Mouse (Mus musculus) heart, embryonic 15.5 days (tissue): ENCODE measurements around the gene Gm49405. TPM values are rescaled to one million over a fixed set of nuclear protein-coding genes. Genes with fewer than 3 reads are reported as not detected.
"Not testable (repeated sequence)": the region's sequence is repeated elsewhere in the genome, so short reads cannot be mapped to it uniquely, and the experiment has no call there.

Source experiments
- ATAC-seq: fragments of 200-750 bp; cut with Nextera tagmentation; replicated peaks from 2 replicates; pipeline ENCODE4 v1.8.0; 2017; ENCODE audit warnings: low read depth, moderate TSS enrichment; ENCODE audit not compliant: insufficient number of reproducible peaks, insufficient read depth, low FRiP score
- H3K27ac ChIP-seq: fragments of 300-500 bp; sonication (generic); 2 replicates; pipeline ENCODE4 v1.5.1; 2015; ENCODE audit warnings: mild to moderate bottlenecking, inconsistent platforms
- H3K27me3 ChIP-seq: fragments of 300-500 bp; sonication (generic); 2 replicates; pipeline ENCODE4 v1.6.1; 2015; ENCODE audit warnings: inconsistent platforms
- H3K36me3 ChIP-seq: fragments of 300-500 bp; sonication (generic); 2 replicates; pipeline ENCODE4 v1.6.1; 2015; ENCODE audit warnings: mild to moderate bottlenecking, inconsistent platforms
- H3K4me1 ChIP-seq: fragments of 300-500 bp; sonication (generic); replicated peaks from 2 replicates; pipeline ENCODE4 v1.6.1; 2015; ENCODE audit warnings: inconsistent platforms
- H3K4me2 ChIP-seq: fragments of 300-500 bp; sonication (generic); 2 replicates; pipeline ENCODE4 v1.6.1; 2015; ENCODE audit warnings: inconsistent platforms, mild to moderate bottlenecking, moderate library complexity
- H3K4me3 ChIP-seq: fragments of 300-500 bp; sonication (generic); 2 replicates; pipeline ENCODE4 v1.5.1; 2015; ENCODE audit warnings: mild to moderate bottlenecking, inconsistent platforms
- H3K9ac ChIP-seq: fragments of 300-500 bp; sonication (generic); 2 replicates; pipeline ENCODE4 v1.6.1; 2015; ENCODE audit warnings: mild to moderate bottlenecking, inconsistent platforms
- H3K9me3 ChIP-seq: fragments of 300-500 bp; sonication (generic); replicated peaks from 2 replicates; pipeline ENCODE4 v1.6.1; 2016; ENCODE audit warnings: inconsistent platforms
- WGBS: fragments of 180-500 bp; shearing (Covaris S2); methylation state at CpG from one replicate; pipeline ENCODE4 v1.1.7; 2015; ENCODE audit warnings: mixed read lengths; 5-methylcytosine and 5-hydroxymethylcytosine counted together
- polyA plus RNA-seq: library from polyadenylated mRNA; unstranded; fragments of >200 nt; fragmentation: Nextera tagmentation; extraction: Ambion mirVana; gene quantifications from 2 replicates; pipeline ENCODE4 v1.2.1, GENCODE M21; 2015

Gene Gm49405
- polyA plus RNA-seq, 1 experiment from 2014 or later, result 4.5 TPM

DNA sequence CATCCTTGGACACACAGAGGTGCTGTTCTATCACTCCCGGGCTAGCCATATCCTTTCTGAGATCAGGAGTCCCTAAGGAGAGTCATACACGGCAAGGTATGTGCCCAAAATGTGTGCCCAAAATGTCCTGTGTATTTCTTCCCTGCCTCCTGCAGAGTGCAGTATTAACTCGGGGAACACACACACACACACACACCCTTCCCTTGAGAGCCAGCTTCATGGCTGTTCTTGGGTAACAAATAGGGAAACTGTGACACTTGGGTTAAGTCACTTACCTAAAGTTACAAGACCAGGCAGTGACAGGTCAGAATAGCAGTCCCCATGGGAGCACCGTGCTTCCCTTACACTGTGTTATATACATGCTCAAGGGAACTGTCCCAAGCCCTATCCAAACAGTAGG lies 36.4 kb upstream of the Gm49405 start:
- no peak for ATAC-seq
- 62% methylated on average over 4 of the region's 4 CpGs for WGBS
- H3K4me1 ChIP-seq, result peaks cover 5% of the 10 kb centered on the region
- H3K9me3 ChIP-seq, result no peaks in the 10 kb centered on the region
- no peak overlapping the region for H3K4me3 ChIP-seq
- H3K4me2 ChIP-seq, result no peak overlapping the region
- no peaks in the 10 kb centered on the region for H3K27me3 ChIP-seq
- H3K9ac ChIP-seq, result no peak overlapping the region
- H3K27ac ChIP-seq, result no peak overlapping the region
- no peaks in the 10 kb centered on the region for H3K36me3 ChIP-seq

GRCm38 (mm10) chr19:3966330-3967075 lies 33.9 kb upstream of the Gm49405 start:
- no peaks in the 10 kb centered on the region for H3K36me3 ChIP-seq
- H3K9ac ChIP-seq, result no peak overlapping the region
- H3K27me3 ChIP-seq, result 0 out of 2 replicates have a peak, but pooled peaks cover 2% of the 10 kb centered on the region
- no peak overlapping the region for H3K27ac ChIP-seq
- H3K4me3 ChIP-seq, result no peak overlapping the region
- no peak for ATAC-seq
- no peak overlapping the region for H3K4me2 ChIP-seq
- WGBS, result 67% methylated on average over 11 of the region's 11 CpGs
- H3K9me3 ChIP-seq, result no peaks in the 10 kb centered on the region
- H3K4me1 ChIP-seq, result peaks cover 5% of the 10 kb centered on the region

DNA sequence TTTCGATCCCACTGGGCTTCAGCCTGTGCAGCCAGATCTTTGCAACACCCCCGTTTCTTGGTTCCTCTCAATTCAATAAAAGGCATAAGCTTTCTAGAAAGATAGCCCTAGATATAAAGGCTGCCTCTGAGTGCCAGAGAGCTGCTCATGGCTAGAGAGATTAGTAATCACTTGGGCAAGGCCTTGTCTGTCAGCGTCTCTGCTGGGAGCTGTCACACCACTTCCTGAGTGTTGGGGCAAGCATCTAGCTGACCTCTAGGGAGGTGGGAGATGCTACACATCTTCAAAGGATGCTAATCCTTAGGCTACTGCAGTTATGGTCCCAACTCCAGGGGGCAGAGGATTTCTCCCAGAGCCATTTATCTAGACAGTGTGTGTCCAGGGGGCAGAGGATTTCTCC lies 33.2 kb upstream of the Gm49405 start:
- no peak for ATAC-seq
- Histone ChIP-seq H3K27ac (no peak overlapping the region), H3K4me1 (peaks cover 5% of the 10 kb centered on the region), H3K9me3 (no peaks in the 10 kb centered on the region), H3K4me2 (no peak overlapping the region), H3K4me3 (no peak overlapping the region), H3K9ac (no peak overlapping the region), H3K27me3 (0 out of 2 replicates have a peak, but pooled peaks cover 2% of the 10 kb centered on the region), H3K36me3 (no peaks in the 10 kb centered on the region)
- WGBS, result 33% methylated on average over 3 of the region's 3 CpGs

GRCm38 (mm10) chr19:3972229-3972628 lies 28.2 kb upstream of the Gm49405 start, which contains the start of gene Aldh3b2:
TSS of gene Aldh3b2 (plus strand) at chr19:3972328.
- Histone ChIP-seq H3K4me2 (no peak within 1 kb of the TSS), H3K27ac (no peak within 1 kb of the TSS), H3K36me3 (no peaks in the 10 kb centered on the region), H3K27me3 (0 out of 2 replicates have a peak, but pooled peaks cover 2% of the 10 kb centered on the region), H3K4me3 (no peak within 1 kb of the TSS), H3K9ac (no peak within 1 kb of the TSS), H3K4me1 (peaks cover 5% of the 10 kb centered on the region), H3K9me3 (no peaks in the 10 kb centered on the region)
- WGBS, result 48% methylated on average over 9 of the region's 9 CpGs
- ATAC-seq, result no peak

GRCm38 (mm10) chr19:3974608-3975007 lies 25.8 kb upstream of the Gm49405 start:
- 61% methylated on average over 6 of the region's 6 CpGs for WGBS
- not testable (repeated sequence) for H3K4me2 ChIP-seq, H3K9ac ChIP-seq, H3K4me3 ChIP-seq, H3K36me3 ChIP-seq, H3K27me3 ChIP-seq, H3K4me1 ChIP-seq, H3K27ac ChIP-seq, ATAC-seq, H3K9me3 ChIP-seq

DNA sequence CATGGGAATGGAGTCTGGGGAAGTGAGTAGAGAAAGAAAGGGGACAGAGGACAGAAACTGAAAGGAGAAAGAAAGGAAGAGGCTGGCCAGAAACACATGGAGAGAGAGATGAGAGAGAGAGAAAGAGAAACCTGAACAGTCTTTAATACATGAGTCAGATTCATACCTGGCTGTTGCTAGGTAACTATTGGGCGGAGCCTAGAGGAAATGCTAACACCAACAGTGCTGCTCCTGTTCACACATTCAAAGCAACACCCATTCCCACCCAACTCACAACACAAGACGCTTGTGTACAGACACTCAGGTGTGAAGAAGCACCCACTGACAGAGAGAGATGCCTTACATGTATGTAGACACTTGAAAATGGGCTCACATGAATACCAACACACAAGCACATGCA lies 24.6 kb upstream of the Gm49405 start:
- Histone ChIP-seq H3K4me1 (no peaks in the 10 kb centered on the region; the same call in 1 of the 2 replicates), H3K9me3 (no peaks in the 10 kb centered on the region), H3K27ac (no peak overlapping the region), H3K36me3 (no peaks in the 10 kb centered on the region), H3K9ac (no peak overlapping the region), H3K4me3 (no peak overlapping the region), H3K4me2 (no peak overlapping the region), H3K27me3 (peaks cover 5% of the 10 kb centered on the region; the same call in 1 of the 2 replicates)
- WGBS, result 72% methylated on average over 2 of the region's 2 CpGs
- ATAC-seq, result no peak

DNA sequence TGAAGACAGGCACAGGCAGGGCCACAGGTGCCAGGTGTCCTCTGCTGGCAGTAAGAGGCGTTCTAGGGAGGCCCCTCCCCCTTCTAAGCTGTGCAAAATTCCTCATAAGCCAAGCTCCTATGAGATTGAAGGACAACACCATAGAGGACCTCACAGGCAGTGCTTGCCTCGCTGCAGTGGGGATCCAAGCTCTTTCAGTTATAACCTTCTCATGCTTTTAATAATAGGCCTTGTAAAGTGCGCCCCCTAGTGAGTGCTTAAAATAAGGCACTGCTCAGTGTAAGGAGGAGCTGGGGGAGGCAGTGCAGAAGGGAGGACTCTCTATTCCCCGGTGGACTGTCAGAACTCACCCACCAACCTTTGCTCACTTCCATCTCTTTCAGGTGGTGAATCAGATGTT lies 20.1 kb upstream of the Gm49405 start:
- Histone ChIP-seq H3K4me3 (no peak overlapping the region), H3K27me3 (peaks cover 6% of the 10 kb centered on the region; the same call in 1 of the 2 replicates), H3K27ac (no peak overlapping the region), H3K9ac (no peak overlapping the region), H3K4me2 (no peak overlapping the region), H3K9me3 (no peaks in the 10 kb centered on the region), H3K36me3 (no peaks in the 10 kb centered on the region), H3K4me1 (peaks cover 8% of the 10 kb centered on the region)
- ATAC-seq, result peak; percentile 44
- 15% methylated on average over 4 of the region's 4 CpGs for WGBS

DNA sequence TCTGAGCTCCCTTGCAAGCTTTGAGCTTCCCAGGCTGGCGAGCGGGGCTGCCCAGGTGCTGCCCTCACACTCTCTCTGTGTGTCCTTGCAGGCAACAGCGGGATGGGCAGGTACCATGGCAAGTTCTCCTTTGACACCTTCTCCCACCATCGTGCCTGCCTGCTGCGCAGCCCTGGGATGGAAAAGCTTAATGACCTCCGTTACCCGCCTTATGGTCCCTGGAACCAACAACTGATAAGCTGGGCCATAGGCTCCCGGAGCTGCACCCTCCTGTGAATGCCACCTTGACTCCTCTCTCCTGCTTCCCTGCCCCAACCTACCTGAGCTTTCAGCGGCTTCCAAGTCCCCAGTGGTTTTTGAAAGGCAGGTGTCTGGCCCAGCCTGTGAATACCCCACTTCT lies 19.5 kb upstream of the Gm49405 start:
- H3K4me3 ChIP-seq, result no peak overlapping the region
- H3K4me1 ChIP-seq, result peaks cover 14% of the 10 kb centered on the region
- peaks cover 6% of the 10 kb centered on the region; the same call in 1 of the 2 replicates for H3K27me3 ChIP-seq
- no peak overlapping the region for H3K9ac ChIP-seq
- H3K36me3 ChIP-seq, result no peaks in the 10 kb centered on the region
- H3K9me3 ChIP-seq, result no peaks in the 10 kb centered on the region
- ATAC-seq, result no peak
- H3K27ac ChIP-seq, result no peak overlapping the region
- WGBS, result 66% methylated on average over 9 of the region's 9 CpGs
- H3K4me2 ChIP-seq, result no peak overlapping the region

DNA sequence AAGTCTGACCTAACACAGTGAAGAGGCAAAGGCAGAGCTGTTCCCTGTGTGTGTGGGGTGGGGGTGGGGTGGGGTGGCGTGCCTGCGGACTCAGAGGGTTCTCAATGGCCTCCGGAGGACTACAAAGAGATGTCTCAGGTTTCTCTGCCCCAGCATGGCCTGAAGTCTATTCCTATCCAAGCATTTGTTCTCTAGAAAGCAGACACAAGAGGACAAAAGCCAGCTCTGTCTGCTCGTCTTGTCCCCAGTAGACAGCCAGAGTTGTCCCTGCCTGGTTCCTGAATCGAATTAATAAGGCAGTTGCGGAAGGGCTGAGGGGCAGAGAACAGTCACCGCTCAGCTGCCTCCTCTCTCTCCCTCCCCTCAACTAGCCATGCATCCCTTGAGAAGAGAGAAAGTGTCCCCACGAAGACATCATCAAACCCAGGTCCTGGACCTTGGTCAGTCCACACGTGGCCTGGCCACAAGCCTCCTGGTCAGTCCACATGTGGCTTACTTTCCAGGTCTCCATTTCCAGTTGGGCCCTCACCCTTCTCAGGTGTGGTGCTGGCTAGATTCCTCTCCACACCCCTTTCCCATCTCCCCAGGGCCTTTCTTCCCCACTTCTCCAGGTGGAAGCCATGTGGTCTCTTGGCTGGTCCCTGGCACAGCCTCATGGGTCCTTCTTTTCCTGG lies 16.8 kb upstream of the Gm49405 start:
- peaks cover 6% of the 10 kb centered on the region; the same call in 1 of the 2 replicates for H3K27me3 ChIP-seq
- peaks cover 27% of the 10 kb centered on the region for H3K4me1 ChIP-seq
- no peak overlapping the region for H3K4me3 ChIP-seq
- no peak for ATAC-seq
- WGBS, result 54% methylated on average over 9 of the region's 9 CpGs
- H3K27ac ChIP-seq, result no peak overlapping the region
- H3K9me3 ChIP-seq, result no peaks in the 10 kb centered on the region
- H3K36me3 ChIP-seq, result no peaks in the 10 kb centered on the region
- no peak overlapping the region for H3K9ac ChIP-seq
- no peak overlapping the region for H3K4me2 ChIP-seq

- peaks cover 6% of the 10 kb centered on the region; the same call in 1 of the 2 replicates for H3K27me3 ChIP-seq
- H3K9ac ChIP-seq, result no peak overlapping the region
- no peaks in the 10 kb centered on the region for H3K9me3 ChIP-seq
- 0 out of 2 replicates have a peak overlapping the region, but pooled peaks have one; percentile 8 for H3K4me2 ChIP-seq
- ATAC-seq, result no peak
- 29% methylated on average over 8 of the region's 8 CpGs for WGBS
- peak overlapping the region; percentile 64 for H3K27ac ChIP-seq
- H3K36me3 ChIP-seq, result no peaks in the 10 kb centered on the region
- H3K4me1 ChIP-seq, result peaks cover 27% of the 10 kb centered on the region
- H3K4me3 ChIP-seq, result no peak overlapping the region
Observed at GRCm38 (mm10) chr19:3985261-3985681, 15.2 kb upstream of the Gm49405 start.

- no peaks in the 10 kb centered on the region for H3K27me3 ChIP-seq
- H3K4me1 ChIP-seq, result peaks cover 27% of the 10 kb centered on the region
- peak within 1 kb of the TSS; percentile 43 for H3K4me2 ChIP-seq
- peak; percentile 81 for ATAC-seq
- H3K9me3 ChIP-seq, result no peaks in the 10 kb centered on the region
- 16% methylated on average over 8 of the region's 8 CpGs for WGBS
- peak within 1 kb of the TSS; percentile 39; the same call in 1 of the 2 replicates for H3K9ac ChIP-seq
- peak within 1 kb of the TSS; percentile 64 for H3K27ac ChIP-seq
- H3K36me3 ChIP-seq, result no peaks in the 10 kb centered on the region
- peak within 1 kb of the TSS; percentile 3; the same call in 1 of the 2 replicates for H3K4me3 ChIP-seq
Observed at GRCm38 (mm10) chr19:3986334-3986733, 14.1 kb upstream of the Gm49405 start, which contains the start of gene Acy3. TSS of gene Acy3 (plus strand) at chr19:3986570.
